Mouse (Mus musculus): ENCODE data around the gene Tm6sf1.

DNA sequence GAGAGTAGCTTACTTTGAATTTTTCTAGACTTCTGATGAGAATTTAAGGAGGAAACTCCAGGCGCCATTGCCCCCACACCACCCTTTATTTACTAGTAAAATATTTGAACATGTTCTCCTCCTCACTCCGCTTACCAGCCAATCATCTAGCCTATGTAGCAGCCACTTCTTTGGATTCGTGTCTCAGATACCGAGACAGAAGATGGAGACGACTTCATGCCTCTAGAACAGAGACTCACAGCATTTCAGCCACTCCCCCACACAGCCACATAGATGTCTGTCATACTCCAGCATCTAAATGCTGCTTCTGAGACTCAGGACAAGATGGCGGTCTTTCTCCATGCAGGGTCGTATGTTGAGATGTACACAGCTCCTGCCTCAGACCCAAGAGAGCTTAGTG lies 16.7 kb upstream of the Tm6sf1 start:
- TF ChIP-seq EP300 (IDR thresholded peaks at IDR 0.05; ENCODE audit: low read depth) (no peak), CTCF (IDR thresholded peaks at IDR 0.05; ENCODE audit: low read depth) (no peak)

Measured in heart, postnatal 0 days (tissue).